Mouse (Mus musculus): ENCODE results near the gene Mknk2. TPM values are rescaled to one million over a fixed set of nuclear protein-coding genes. Genes with fewer than 3 reads are reported as not detected.
A peak's percentile ranks its signal among the peaks of the same experiment; 100 is the strongest.

Mknk2 gene
- polyA plus RNA-seq, 1 experiment from 2014 or later: 75.4 TPM

DNA sequence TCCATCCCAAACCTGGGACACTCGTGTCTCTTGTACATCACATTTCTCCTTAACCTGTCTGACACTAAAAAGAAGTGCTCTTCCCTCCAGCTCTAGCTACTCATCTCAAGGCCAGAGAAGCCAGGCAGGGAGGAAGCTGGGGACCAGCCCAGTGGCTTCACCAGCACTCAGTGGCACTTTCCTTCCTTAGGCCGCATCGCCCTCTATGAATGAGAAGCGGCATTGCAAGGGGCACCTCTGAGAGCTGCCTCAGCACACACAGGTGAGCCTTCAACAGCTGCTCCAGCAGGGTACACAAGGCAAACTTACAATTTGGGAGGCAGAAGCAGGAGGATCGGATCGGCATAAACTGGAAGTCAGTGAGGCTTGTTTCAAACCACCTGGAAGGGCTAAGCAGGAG lies 6.3 kb upstream of the Mknk2 start:
- 58% methylated on average over 6 of the region's 6 CpGs for WGBS
- Histone ChIP-seq H3K27me3 (no peaks in the 10 kb centered on the region), H3K27ac (no peak overlapping the region), H3K4me1 (peaks cover 9% of the 10 kb centered on the region), H3K9me3 (no peaks in the 10 kb centered on the region), H3K4me3 (replicated peaks) (no peak overlapping the region), H3K4me2 (no peak overlapping the region), H3K36me3 (replicated peaks) (peaks cover 55% of the 10 kb centered on the region), H3K9ac (no peak overlapping the region)
- no peak for ATAC-seq (ENCODE audit: low FRiP score)

DNA sequence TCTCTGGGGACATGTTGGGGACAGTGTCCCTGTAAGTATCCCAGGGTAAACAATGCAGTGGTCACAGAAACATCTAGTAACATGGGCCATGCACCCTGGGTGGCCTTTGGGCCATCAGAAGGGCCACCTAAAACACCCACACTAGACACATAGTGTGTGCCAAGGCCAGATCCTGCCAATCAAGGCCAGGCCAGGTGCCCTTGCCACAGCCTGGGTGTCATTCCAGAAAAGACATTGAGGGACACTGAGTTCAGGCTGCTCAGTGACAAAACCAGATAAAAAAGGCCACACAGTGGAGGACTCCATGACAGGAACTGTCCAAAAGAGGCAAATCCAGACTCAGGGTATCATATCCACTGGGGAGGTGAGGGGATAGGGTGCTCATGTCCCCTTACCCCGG lies 5.7 kb upstream of the Mknk2 start:
- no peak overlapping the region for H3K4me3 ChIP-seq (replicated peaks)
- no peak overlapping the region for H3K27ac ChIP-seq
- H3K9me3 ChIP-seq: no peaks in the 10 kb centered on the region
- H3K36me3 ChIP-seq (replicated peaks): peaks cover 53% of the 10 kb centered on the region
- ATAC-seq (ENCODE audit: low FRiP score): no peak
- WGBS: 94% methylated on average over 1 of the region's 1 CpGs
- H3K4me2 ChIP-seq: no peak overlapping the region
- peaks cover 15% of the 10 kb centered on the region for H3K4me1 ChIP-seq
- no peaks in the 10 kb centered on the region for H3K27me3 ChIP-seq
- no peak overlapping the region for H3K9ac ChIP-seq

DNA sequence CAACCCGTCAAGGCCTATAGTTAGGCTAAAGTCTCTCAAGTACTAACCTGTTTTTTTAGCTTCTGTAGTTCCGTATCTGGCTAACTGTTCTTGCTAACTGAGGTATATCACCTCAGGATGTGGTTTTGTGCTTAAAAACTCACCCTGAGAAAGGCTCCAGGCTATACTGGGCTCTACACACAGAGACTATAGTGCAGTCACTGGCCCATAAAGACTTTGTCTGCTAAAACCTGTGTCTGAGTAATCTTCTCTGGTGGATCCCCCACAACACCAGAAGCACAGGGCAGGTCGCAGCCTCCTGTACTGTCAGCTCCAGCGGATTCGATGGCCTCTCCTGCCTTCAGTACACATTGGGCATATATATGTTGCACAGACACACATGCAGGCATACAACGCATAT lies 4.1 kb upstream of the Mknk2 start:
- WGBS: 92% methylated on average over 6 of the region's 6 CpGs

DNA sequence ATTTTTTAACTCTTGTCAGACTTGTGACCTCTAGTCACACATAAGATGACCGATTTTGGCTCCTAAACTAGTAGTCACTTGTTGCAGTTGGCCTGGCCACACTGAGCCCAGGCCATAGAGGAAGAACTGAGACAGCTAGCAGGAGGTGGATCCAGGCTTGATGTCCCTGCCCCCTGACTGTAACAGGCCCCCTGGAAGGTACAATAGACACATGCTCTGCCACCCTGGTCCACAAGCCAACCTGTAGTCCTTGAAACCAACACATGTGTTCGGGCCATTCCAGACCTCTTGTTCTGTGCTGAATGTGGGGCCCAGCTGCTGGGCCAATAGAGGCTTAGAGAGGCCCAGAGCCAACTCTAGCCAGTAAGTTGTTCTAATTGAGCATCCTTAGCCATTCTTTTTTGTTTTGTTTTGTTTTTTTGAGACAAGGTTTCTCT lies 2.4 kb upstream of the Mknk2 start:
- no peaks in the 10 kb centered on the region for H3K27me3 ChIP-seq
- H3K9me3 ChIP-seq: no peaks in the 10 kb centered on the region
- no peak overlapping the region for H3K4me2 ChIP-seq
- H3K4me3 ChIP-seq (replicated peaks): no peak overlapping the region
- no peak overlapping the region for H3K27ac ChIP-seq
- H3K9ac ChIP-seq: no peak overlapping the region
- no peak for ATAC-seq (ENCODE audit: low FRiP score)
- peaks cover 36% of the 10 kb centered on the region for H3K4me1 ChIP-seq
- WGBS: 77% methylated on average over 2 of the region's 2 CpGs
- H3K36me3 ChIP-seq (replicated peaks): peaks cover 24% of the 10 kb centered on the region

More for the DNA sequence above, 4.1 kb upstream of the Mknk2 start:
- Histone ChIP-seq H3K4me1 (peaks cover 31% of the 10 kb centered on the region), H3K27me3 (no peaks in the 10 kb centered on the region), H3K36me3 (replicated peaks) (peaks cover 41% of the 10 kb centered on the region), H3K9me3 (no peaks in the 10 kb centered on the region), H3K9ac (no peak overlapping the region), H3K4me3 (replicated peaks) (no peak overlapping the region), H3K27ac (no peak overlapping the region), H3K4me2 (no peak overlapping the region)
- ATAC-seq (ENCODE audit: low FRiP score): no peak

DNA sequence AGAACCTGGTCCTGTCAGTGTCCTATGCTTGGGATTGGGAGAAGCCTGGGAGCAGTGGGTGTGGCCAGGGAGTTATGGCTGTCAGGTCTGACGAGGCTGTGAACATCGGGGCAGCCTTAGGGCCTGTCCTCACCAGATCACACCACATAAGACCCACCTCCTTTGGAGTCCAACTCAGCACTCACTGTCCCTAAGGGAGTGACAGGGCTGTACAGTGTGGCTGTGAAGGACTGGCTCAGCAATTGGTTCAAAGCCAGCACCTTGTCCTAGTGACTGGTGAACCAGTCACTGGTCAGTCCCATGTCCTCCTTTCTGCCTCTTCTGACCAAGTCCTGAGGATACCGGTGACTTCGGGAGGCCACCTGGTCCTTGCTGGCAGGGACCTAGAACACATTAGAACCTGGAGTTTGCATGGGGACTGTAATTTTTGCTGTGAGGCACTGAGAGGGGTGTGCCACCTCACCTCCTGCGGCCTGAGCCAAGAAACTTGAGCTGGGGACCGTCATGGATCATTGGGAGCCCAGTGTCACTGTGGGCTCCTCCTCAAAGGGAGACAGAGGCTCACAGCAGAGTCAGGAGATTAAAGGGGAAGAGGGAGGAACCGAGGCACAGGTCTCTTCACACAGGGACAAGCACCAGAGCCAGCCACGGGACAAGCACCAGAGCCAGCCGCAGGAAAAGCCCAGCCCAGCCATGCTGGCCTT lies 1.8 kb upstream of the Mknk2 start:
- 64% methylated on average over 9 of the region's 9 CpGs for WGBS
- Histone ChIP-seq H3K4me1 (peaks cover 42% of the 10 kb centered on the region), H3K27me3 (no peaks in the 10 kb centered on the region), H3K9ac (no peak overlapping the region), H3K4me2 (no peak overlapping the region), H3K36me3 (replicated peaks) (peaks cover 19% of the 10 kb centered on the region), H3K4me3 (replicated peaks) (no peak overlapping the region), H3K27ac (no peak overlapping the region; the same call in 1 of the 2 replicates), H3K9me3 (no peaks in the 10 kb centered on the region)
- no peak for ATAC-seq (ENCODE audit: low FRiP score)

DNA sequence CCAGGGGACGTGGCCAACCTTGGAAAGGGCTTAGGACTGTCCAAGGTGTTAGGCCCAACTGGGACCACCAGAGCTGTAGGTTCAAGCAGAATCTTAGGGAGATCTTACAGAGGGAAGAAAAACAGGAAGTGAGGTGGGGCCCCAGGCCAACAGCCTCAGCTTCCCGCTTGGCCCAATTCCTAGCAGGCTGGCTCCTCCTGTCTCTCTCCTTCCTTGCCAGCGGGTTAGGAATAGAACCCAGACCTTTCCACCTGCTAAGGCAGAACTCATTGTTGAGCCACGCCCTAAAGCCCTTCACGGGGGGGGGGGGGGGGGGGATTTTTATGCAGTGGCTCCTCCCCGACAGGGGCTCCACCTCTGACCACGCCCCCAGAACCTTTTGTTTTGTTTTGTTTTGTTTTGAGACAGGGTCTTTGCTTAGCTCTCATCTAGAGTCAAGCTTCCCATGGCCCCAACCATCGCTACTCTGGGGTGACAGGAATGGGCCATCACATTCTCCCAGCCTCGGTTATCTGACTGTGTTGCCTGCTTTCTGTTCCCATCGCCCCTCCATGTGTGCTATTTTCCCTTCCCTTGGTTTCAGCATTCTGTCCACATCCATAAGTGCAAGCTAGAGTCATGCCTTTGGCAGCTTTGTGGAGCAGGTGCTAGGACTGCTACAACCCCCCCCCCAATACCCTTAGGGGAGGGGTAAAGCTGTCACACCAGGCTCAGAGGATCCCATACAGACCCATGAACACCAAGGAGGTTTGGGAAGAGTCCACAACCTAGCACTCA lies 877 bp upstream of the Mknk2 start:
- Histone ChIP-seq H3K9me3 (no peaks in the 10 kb centered on the region), H3K4me2 (peak overlapping the region; percentile 73), H3K27ac (peak overlapping the region; percentile 98), H3K9ac (peak overlapping the region; percentile 99; the same call in 1 of the 2 replicates), H3K27me3 (no peaks in the 10 kb centered on the region), H3K4me1 (peaks cover 51% of the 10 kb centered on the region), H3K4me3 (replicated peaks) (0 out of 2 replicates have a peak overlapping the region, but pooled peaks have one; percentile 11), H3K36me3 (replicated peaks) (peaks cover 10% of the 10 kb centered on the region)
- 52% methylated on average over 9 of the region's 10 CpGs for WGBS
- ATAC-seq (ENCODE audit: low FRiP score): no peak

DNA sequence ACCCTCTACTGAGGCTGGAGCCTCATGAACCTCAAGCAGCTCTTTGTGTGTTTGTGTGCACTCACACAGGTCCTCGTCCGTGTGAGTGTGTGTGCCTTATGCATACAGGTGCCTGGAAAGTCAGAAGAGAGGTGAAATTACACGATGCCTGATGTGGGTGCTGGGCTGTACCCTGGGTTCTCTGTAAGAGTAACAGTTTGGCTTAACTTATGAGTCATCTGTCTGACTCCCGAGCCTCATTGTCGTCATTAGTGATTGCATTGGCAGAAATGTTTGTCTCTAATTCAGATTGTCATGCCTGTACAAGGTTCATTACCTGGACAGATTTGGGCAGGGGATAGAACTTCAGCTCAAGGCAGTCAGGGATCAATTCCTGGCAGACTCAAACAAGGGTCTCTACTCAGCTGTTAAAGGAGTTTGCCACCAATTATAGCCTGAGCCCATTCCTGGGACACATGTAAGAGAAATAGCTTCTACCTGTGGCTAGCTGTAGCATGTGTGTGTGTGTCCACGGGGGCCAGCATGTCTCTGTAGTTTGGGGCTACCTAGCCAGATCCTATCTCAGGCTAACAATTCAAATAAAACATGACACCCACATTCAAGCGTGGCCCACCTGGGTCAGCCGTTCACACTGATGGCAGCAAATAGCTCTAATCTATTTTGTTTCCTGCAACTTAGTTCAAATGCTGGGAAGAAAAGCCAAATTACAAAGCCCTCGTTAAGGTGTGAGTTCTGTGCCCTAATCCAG lies 610 bp downstream of the Mknk2 start:
- Histone ChIP-seq H3K4me2 (peak overlapping the region; percentile 73), H3K4me1 (peaks cover 65% of the 10 kb centered on the region), H3K27ac (peak overlapping the region; percentile 98), H3K9ac (peak overlapping the region; percentile 99), H3K36me3 (replicated peaks) (peaks cover 7% of the 10 kb centered on the region), H3K4me3 (replicated peaks) (peak overlapping the region; percentile 98), H3K27me3 (no peaks in the 10 kb centered on the region), H3K9me3 (no peaks in the 10 kb centered on the region)
- ATAC-seq (ENCODE audit: low FRiP score): no peak
- WGBS: 43% methylated on average over 9 of the region's 9 CpGs

DNA sequence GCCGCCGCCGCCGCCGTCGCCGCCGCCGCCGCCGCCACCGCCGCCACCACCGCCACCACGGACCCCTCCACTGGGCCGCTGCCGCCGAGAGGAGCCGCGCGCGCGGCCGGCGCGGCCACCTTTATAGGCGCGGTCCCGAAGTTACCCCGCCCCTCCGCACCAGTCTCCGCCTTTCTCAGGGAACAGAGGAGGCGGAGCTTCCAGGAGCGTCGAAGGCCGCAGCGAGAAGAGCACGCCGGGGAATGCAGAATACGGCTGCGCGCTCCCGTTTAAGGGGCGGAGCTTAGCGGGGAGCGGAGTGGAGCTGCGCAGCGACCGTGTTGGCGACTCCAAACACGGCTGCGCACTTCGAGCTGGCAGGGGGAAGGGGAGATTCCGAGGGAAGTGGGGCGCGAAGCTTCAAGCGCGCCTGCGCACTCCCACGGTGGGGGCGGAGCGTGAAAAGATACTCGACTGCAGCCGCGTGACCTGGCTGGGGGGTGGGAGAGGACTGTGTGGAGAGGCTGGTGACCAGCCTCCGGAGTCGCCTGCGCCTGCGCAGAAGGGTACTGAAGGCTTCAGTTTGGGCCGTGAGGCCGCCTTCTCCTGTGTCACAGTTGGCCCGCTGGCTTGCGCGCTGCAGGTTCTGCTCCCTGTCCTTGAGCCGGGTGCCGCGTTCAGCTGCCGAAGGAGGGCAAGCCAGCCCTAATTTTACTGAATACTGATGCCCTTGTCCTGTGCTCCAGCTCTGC lies 1.5 kb downstream of the Mknk2 start:
- H3K4me1 ChIP-seq: peaks cover 66% of the 10 kb centered on the region
- under 1% methylated on average over 62 of the region's 78 CpGs for WGBS
- H3K4me3 ChIP-seq (replicated peaks): peak overlapping the region; percentile 98
- ATAC-seq (ENCODE audit: low FRiP score): peak; percentile 94
- peak overlapping the region; percentile 99 for H3K9ac ChIP-seq
- peaks cover 17% of the 10 kb centered on the region for H3K36me3 ChIP-seq (replicated peaks)
- peak overlapping the region; percentile 93 for H3K4me2 ChIP-seq
- no peaks in the 10 kb centered on the region for H3K27me3 ChIP-seq
- peak overlapping the region; percentile 98 for H3K27ac ChIP-seq
- H3K9me3 ChIP-seq: no peaks in the 10 kb centered on the region

DNA sequence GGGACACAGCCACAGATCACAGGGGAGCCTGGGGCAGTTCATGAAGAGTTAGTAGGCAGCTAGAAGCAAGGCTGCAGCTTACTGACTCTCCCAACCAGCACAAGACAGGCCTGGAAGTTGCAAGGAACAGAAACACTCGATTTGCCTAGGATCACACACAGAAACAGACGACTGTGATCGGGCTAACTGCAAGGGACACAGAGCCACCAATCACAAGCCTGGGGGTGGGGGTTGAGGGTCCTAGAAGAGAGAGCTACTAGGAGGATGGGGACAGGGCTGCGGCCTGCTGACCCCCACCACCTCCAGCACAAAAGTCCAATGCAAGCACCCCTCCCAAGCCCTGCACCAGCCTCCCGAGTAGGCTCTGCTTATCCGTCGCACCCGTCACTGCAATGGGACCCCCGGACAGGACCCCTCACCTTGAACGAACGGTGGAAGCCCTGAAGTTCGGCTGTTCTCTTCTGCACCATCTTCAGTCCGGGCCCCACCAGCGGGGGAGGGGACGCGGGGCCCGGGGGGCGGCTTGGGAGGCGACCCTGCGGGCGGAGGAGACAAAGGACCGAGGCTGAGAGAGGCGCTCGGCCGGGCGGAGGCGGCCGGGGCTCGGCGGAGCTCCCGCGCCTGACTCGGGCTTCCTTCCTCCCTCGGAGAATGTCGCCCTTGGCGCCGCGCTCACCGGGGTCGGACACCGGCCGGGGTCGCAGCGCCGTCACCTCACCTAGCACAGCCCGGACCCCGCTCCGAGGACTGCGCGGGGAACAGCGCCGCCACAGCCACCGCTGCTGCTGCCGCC lies 2.3 kb downstream of the Mknk2 start:
- H3K27me3 ChIP-seq: no peaks in the 10 kb centered on the region
- H3K27ac ChIP-seq: peak overlapping the region; percentile 98
- H3K36me3 ChIP-seq (replicated peaks): peaks cover 24% of the 10 kb centered on the region
- WGBS: 0% methylated on average over 34 of the region's 54 CpGs
- peak; percentile 44 for ATAC-seq (ENCODE audit: low FRiP score)
- H3K4me1 ChIP-seq: peaks cover 66% of the 10 kb centered on the region
- H3K4me2 ChIP-seq: peak overlapping the region; percentile 93
- H3K9me3 ChIP-seq: no peaks in the 10 kb centered on the region
- H3K4me3 ChIP-seq (replicated peaks): peak overlapping the region; percentile 98
- peak overlapping the region; percentile 99 for H3K9ac ChIP-seq

DNA sequence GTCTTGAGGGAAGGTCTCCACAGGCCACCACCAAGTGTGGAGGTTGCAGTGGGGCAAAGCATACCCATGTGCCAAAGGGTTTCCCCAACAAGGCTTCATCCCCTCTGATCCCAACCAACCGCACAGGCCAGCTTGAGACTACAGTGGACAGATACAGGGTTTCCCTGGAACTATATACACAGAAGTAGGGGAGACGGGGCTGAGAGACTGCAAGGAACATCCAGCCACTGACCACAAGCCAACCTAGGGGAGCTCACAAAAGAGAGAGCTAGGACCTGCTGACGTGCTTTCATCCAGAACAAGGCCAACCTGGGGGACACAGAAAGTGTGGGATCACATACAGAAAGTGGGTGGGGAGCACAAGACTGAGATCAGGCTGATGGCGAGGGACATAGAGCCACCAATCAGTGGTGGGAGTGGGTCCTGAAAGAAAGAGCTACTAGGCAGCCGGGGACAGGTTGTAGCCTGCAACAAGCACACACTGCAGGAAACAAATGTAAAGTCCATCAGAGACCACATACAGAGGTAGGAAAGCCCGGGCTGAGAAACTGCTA lies 3.0 kb downstream of the Mknk2 start:
- ATAC-seq (ENCODE audit: low FRiP score): no peak
- no peaks in the 10 kb centered on the region for H3K27me3 ChIP-seq
- peaks cover 64% of the 10 kb centered on the region for H3K4me1 ChIP-seq
- peak overlapping the region; percentile 98 for H3K4me3 ChIP-seq (replicated peaks)
- WGBS: 24% methylated on average over 6 of the region's 6 CpGs
- H3K9me3 ChIP-seq: no peaks in the 10 kb centered on the region
- peaks cover 31% of the 10 kb centered on the region for H3K36me3 ChIP-seq (replicated peaks)
- H3K9ac ChIP-seq: peak overlapping the region; percentile 99
- H3K27ac ChIP-seq: peak overlapping the region; percentile 98
- peak overlapping the region; percentile 93 for H3K4me2 ChIP-seq

DNA sequence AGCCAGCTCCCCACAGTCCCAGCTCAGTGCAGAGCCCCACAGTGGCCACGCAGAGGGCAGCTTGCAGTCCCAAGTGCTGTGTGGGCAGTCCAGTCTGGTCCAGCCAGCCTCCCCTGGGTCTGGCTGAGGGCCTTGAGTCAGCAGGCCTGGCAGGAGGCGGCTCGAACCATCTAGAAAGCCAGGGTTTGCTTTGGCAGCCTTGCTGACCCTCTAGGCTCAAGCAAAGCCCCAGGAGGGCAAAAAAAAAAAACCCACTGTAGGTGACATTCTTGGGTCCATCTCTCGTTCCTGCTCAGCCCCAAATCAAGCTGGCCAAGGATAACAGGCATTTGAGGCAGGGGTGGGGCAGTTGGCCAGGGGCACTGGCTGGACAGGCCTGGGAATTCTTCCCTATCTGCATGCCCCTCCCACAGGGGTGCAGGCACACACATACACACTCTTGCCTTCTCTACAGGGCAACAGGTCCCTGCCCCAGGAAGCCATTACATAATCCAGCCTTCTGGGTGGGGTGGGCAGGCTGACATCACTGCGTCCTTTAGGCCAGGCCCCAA lies 3.7 kb downstream of the Mknk2 start:
- H3K4me1 ChIP-seq: peaks cover 57% of the 10 kb centered on the region
- H3K9me3 ChIP-seq: no peaks in the 10 kb centered on the region

More for the DNA sequence above, 3.7 kb downstream of the Mknk2 start:
- Histone ChIP-seq H3K36me3 (replicated peaks) (peaks cover 38% of the 10 kb centered on the region), H3K27me3 (no peaks in the 10 kb centered on the region), H3K4me2 (peak overlapping the region; percentile 93), H3K27ac (no peak overlapping the region), H3K9ac (peak overlapping the region; percentile 99), H3K4me3 (replicated peaks) (peak overlapping the region; percentile 98)
- no peak for ATAC-seq (ENCODE audit: low FRiP score)
- WGBS: 77% methylated on average over 5 of the region's 5 CpGs
